Mouse (Mus musculus) cerebellum, adult 2 months (tissue): ENCODE results near the gene Scd4.

Source experiments
- CTCF ChIP-seq: fragments of 200-500 bp; IDR thresholded peaks from 2 replicates; pipeline ENCODE4 v1.5.1; 2011; ENCODE audit warnings: low read depth, mild to moderate bottlenecking, control low read depth, low read length, moderate library complexity, borderline replicate concordance; ENCODE audit not compliant: insufficient read depth
- POLR2A ChIP-seq: fragments of 200-500 bp; IDR thresholded peaks from 2 replicates; pipeline ENCODE4 v1.6.1; 2011; ENCODE audit warnings: low read length, control low read depth, borderline replicate concordance; ENCODE audit not compliant: insufficient read depth

DNA sequence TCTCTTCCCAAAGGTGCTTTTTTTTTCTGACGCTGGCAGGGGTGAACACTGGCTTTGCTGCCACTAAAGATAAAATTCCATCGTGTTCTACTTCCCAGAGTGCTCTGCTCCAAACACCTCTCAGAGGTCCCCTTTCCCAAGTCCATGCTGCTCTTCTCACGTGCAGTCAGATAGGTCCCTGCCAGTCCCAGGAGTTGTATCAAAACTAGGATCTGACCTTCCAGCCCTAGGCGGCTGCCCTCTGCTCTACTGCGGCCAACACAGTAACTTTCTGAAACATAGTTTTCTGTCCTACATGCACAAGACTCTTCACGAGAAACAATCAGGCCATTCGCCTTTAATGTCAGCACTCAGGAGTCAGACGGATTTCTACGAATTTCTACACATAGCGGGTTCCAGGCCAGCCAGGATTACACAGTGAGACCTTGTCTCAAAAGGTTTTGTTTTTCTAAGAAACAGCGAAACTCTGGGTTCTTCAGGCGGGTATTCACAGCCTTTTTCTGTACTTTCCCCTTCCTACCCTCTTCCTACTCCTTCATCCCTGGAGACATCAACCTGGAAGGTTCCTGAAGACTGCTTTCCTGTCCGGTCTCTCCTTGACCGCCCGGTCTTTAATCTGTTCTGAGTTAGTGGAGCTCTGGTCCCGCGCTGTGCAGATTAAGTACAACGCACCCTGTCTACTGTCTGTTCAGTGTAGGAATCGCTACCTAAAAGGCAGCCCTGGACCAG lies 55.0 kb downstream of the Scd4 start:
- TF ChIP-seq CTCF (no peak), POLR2A (no peak)
